Mouse (Mus musculus) skeletal muscle tissue, postnatal 0 days (tissue): ENCODE results near the gene Neurog1. TPM values are rescaled to one million over a fixed set of nuclear protein-coding genes. Genes with fewer than 3 reads are reported as not detected.

Source experiments
- polyA plus RNA-seq: library from polyadenylated mRNA; unstranded; fragments of >200 nt; fragmentation: Nextera tagmentation; extraction: Ambion mirVana; gene quantifications from 2 replicates; pipeline ENCODE4 v1.2.1, GENCODE M21; 2015

Neurog1 gene
- not detected in 2 replicates for polyA plus RNA-seq

DNA sequence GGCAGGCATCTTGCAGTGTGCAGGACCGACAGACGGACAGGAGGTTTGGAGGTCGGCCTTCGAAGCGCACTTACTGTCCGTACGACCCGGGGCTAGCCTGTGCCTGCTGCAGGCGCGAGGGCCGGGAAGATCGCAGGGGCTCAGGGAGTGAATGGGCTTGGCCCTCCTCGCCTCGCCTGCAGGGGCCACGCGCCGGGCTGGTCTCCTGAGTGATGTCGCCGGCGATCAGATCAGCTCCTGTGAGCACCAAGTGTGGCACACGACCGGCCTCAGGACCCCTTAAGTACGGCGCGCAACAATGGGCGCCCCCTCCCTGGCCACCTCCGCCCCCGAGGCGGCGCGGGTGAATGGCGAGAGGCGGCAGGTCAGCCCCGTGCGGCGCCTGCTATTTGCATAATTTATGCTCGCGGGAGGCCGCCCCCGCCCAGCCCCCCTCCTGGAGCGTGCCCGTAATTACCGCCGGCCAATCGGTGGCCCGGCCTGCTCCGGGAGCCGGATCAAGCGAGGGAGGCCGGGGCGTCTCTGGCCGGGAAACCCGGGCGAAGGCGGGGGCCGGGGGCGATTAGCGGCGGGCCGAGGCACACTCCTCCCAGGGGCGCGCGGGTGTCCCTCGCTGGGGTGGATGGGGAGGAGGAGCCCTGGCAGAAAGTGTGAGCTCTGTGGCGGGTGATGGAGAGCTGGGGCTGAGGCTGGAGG, at the start of gene Neurog1:
Neurog1 (minus strand) TSS at position 240 of the 696 bp plus-strand sequence.

DNA sequence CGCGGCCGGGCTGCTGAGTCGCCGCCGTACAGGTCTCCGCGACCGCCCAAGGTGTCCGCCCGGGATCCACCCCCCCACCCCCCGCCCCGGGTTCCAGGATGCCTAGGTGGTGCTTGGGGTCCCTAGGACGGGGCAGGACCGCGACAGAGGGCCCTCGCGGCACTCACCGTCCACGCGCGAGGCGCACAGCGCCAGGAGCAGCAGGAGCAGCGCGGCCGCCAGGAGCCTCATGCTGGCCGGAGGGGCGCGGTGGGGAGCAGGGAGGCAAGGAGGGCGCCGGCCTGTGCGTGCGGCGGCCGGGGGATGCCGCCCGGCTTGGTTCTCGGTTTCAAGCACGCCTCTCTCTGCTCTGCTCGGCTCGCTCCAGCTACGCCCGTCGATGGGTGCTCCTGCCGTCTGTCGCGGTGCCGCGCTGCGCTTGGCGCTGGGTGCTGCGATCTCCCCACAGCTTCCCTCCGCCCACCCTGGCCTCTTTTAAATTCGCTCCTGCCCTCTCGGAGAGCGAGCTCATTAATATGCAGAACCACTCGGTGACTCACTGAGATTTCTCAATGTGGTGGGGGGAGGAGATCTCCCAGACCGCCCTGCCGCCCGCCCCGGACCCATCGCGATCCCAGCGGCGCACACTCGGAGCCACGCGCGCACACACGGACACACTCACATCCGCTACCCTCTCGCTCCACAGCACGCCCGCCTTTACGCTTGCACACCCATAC, 44.1 kb upstream of the Neurog1 start, which contains the start of gene Cxcl14:
Cxcl14 (minus strand) TSS at position 609 of the 716 bp plus-strand sequence.

Other genes starting within 250 kb of the Neurog1 start
- 77.7 and 90.8 TPM in 2 replicates for gene H2afy, start 115.8 kb downstream of the Neurog1 start, polyA plus RNA-seq
- gene Tifab, start 73.3 kb downstream of the Neurog1 start, polyA plus RNA-seq = 1.0 and 1.5 TPM in 2 replicates
- 4.6 and 14.3 TPM in 2 replicates for gene Cxcl14, start 44.4 kb upstream of the Neurog1 start, polyA plus RNA-seq
- gene Gm3045, start 174.4 kb upstream of the Neurog1 start, polyA plus RNA-seq = not detected in 2 replicates
- 0.07 TPM in 1 of 2 replicates, not detected in the other for gene Slc25a48, start 186.2 kb upstream of the Neurog1 start, polyA plus RNA-seq
- not detected in 2 replicates for gene Il9, start 230.1 kb upstream of the Neurog1 start, polyA plus RNA-seq